Mouse (Mus musculus) adrenal gland (tissue): ENCODE measurements around the gene Gm13178.

Source experiments
- intact Hi-C: fragments of 180-260 bp; cut with DNase I; formaldehyde crosslinking; loops from one replicate; pipeline ENCODE4 v1.15.1; 2025
- long read RNA-seq, 2 experiments: library from polyadenylated mRNA; unstranded; transcript quantifications; one replicate each; pipeline ENCODE4 v2.0.0; 2020; ENCODE audit warnings: borderline replicate concordance in 1 of 2; ENCODE audit not compliant: insufficient replicate concordance in 1 of 2

The Gm13178 gene
- long read RNA-seq, experiment 1: 0 reads
- long read RNA-seq, experiment 2: 0 reads

- intact Hi-C loops: no loop called here
Measured at GRCm38 (mm10) chr4:144721304-144721703, at the start of gene Gm13178. TSS of gene Gm13178 (minus strand) at chr4:144721404.

GRCm38 (mm10) chr4:144765722-144766121 is 44.5 kb upstream of the Gm13178 start:
- intact Hi-C loops: loop anchor here (5.0 kb wide), 1 partner anchor 112 kb away; no protein-coding TSS in a partner anchor

- intact Hi-C loops: no loop called here
Measured at GRCm38 (mm10) chr4:144749139-144749538, 27.9 kb upstream of the Gm13178 start.

- intact Hi-C loops: no loop called here
Measured at GRCm38 (mm10) chr4:144719691-144720090, 1.5 kb downstream of the Gm13178 start.

GRCm38 (mm10) chr4:144718288-144718687 is 2.9 kb downstream of the Gm13178 start:
- intact Hi-C loops: no loop called here

- intact Hi-C loops: no loop called here
Measured at GRCm38 (mm10) chr4:144686268-144686667, 34.9 kb downstream of the Gm13178 start, which contains the start of gene Gm436. TSS of gene Gm436 (minus strand) at chr4:144686368.
